Mouse (Mus musculus) embryo, embryonic 10 days (tissue): ENCODE measurements at regions not wholly inside any gene's neighbourhood (a gene's known extent, or its start where the extent isn't known, plus 50 kb on each side); places are given as distances from the start of the nearest gene placed in this dataset.

Experiments used
- DNase-seq: peaks from one replicate; pipeline ENCODE4 v3.0.0-alpha.2; 2015; ENCODE audit warnings: low spot score

DNA sequence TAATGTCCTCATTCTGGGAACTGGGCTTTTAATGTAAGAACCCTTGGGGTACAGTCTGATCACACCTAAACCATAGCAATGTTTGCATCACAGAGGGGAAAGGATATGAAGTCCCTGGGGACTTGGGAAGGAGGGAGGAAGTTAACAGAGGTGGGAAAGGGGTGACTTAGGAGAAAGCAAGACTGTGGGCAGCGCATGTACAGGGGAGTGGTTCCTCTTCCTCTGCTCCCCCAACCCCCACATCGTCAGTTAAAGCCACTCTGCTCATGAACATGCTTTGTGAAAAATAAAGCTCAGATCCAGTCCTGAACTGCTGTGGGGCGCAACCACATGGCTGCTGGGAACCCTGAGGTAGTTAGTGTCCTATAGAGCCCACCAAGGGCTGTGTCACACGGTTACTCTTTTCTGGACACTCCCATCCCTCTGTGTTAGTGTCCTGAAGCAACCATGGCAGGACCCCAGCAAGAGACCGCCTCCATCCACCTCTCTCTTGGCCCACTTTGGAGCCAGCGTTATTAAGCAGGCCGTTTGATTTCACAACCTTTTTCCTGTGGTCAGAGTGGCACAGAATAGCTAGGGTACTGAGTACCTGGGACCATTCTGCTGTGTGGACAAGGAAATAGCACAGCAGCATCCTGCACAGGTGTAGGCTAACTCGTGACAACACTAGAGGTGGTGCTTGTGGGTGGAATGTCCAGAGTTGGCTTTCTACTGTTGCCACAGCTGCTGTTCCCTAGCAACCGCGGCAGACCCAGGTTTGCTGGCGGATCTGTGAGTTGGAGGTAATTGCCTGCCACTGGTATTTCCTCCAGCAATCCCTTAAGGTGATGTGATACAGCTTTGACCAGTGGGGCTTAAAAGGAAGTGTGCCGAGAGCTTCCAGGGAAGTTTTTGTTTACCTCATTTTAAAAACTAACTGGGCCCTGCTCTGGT is 50.3 kb upstream of the Cpeb4 start:
- peak; percentile 23 for DNase-seq
